8 mouse cellular contexts compared by ENCODE assay signal in the genomic region with DNA sequence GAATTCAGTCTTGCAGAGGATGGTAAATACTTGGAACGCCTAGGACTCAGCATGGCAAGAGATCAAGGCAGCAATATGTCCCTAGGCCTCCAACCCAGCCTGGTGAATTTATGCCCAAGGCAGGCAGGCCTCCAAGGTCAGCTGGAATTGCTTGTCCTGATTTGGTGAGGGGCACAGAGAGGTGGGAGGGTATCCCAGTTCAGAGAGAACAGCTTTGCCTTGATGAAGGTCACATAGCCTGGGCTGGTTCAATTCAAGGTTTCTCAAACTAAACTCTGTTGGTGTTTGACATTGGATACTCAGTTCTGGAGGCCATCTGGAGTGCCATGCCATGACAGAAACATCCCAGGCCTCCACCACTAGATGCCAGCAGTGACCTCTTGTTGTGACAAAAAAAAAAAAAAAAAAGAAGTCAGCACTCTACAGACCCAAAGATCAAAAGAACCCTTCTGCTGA. TPM values are rescaled to one million over a fixed set of nuclear protein-coding genes. Genes with fewer than 3 reads are reported as not detected.
A peak's percentile ranks its signal among the peaks of the same experiment; 100 is the strongest.
DNase-seq lines count a peak whose midpoint lies in the region.

No protein-coding gene starts in this region.

- intact Hi-C loops in left cerebral cortex, postnatal 36 days (cut with DNase I) = no loop called here

- DNase-seq in layer of hippocampus, adult 11-12 months (ENCODE audit: low spot score) = peak; percentile 19
- DNase-seq in layer of hippocampus, adult 9-11 months = no peak
- DNase-seq in NIH3T3 (ENCODE audit: low read depth) = peak; percentile 26
- peak; percentile 56 to 66 for DNase-seq in cerebellum, postnatal 25 days
- peak; percentile 47 for DNase-seq in kidney, postnatal 10 days
- no peak for DNase-seq in urinary bladder, postnatal 36 days (ENCODE audit: low spot score in 2 of 2)
- no peak for DNase-seq in left cerebral cortex, postnatal 36 days (ENCODE audit: low spot score in 2 of 2)
- no peak for DNase-seq in spleen, postnatal 14 days (ENCODE audit: low spot score in 2 of 2)

RNA-seq across cellular contexts. Expression of gene Kcnj15, which starts 48.3 kb away (rescaled TPM):
- total RNA-seq in left cerebral cortex, postnatal 36 days (2021) = under 1 TPM in 1 of 2 experiments, not detected in 1; 0.07 TPM

Comparison
In these comparisons a context has a peak if more than half of its experiments do, and no peak if none do; other contexts are left out.
1. DNase-seq: peak in layer of hippocampus, adult 11-12 months (single experiment), NIH3T3 (single experiment), cerebellum, postnatal 25 days (2 of 2) and kidney, postnatal 10 days (single experiment); none in layer of hippocampus, adult 9-11 months (single experiment), urinary bladder, postnatal 36 days (0 of 2), left cerebral cortex, postnatal 36 days (0 of 2) and spleen, postnatal 14 days (0 of 2).